Mouse (Mus musculus) layer of hippocampus, adult 9-10 months (tissue): Measurements from ENCODE around the gene Pglyrp2.
A peak's percentile ranks its signal among the peaks of the same experiment; 100 is the strongest.

ENCODE experiments used
- DNase-seq: peaks from one replicate; pipeline ENCODE4 v3.0.0; 2022; ENCODE audit warnings: low spot score

Gene Pglyrp2

DNA sequence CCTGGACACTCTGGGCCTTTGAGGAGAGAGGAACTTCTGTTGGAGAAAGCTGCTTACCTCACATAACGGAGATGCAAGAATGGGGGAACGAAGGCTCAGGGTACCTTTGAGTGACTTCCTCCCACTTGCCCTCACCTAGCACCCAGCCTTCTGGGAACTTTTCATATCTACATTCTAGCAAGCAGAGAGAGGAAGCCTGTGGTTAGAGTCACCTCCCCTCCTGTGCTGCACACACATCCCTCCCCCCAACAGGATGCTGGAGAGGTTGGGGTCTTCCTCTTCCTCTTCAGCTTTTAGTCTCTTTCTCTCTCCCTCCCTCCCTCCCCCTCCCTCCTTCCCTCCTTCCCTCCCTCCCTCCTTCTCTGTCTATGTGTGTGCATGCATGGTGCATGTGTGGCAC is at the start of gene Pglyrp2:
Gene Pglyrp2 (minus strand): TSS at position 134 of the 400 bp plus-strand sequence.
- no peak for DNase-seq

DNA sequence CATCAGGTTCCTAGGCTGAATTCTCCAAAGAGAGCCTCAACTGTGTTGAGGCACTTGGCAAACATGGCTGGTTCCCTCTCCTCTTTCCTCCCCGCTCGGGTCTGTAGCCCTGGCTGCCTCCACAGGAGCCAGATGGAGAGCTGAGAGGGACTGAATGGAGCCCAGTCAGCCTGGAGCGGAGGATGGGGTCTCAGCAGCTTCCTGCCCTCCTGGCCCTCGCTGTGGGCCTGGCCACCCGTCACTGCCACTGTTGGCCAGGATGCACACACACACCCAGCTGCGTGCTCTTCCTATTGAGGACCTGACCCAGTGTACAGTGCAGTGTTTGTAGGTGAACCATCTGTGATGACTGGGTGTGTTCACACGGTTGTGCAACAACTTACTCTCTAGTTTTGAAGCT is 48.2 kb upstream of the Pglyrp2 start:
- no peak for DNase-seq

DNA sequence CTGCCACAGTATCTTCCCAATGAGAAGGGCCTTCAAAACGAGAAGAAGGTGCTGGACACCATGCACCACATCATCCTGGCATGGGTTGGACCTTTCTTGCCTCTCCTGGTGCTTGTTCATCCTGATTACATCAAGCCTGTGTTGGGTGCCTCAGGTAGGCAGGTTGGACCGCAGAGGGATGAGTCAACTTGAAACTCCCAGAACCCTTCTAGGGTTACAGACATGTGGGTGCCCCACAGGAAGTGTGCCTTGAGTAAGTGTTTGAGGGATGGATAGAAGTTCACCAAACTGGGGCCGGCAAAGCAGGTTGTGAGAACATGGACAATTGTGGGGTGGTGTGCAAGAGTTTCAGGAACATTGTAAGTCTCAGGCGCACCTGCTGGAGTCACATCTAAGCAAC is 46.8 kb upstream of the Pglyrp2 start:
- DNase-seq, result no peak

- DNase-seq, result no peak
Measured at GRCm38 (mm10) chr17:32468494-32468893, 44.5 kb upstream of the Pglyrp2 start.

- no peak for DNase-seq
Measured at GRCm38 (mm10) chr17:32454997-32455396, 31.0 kb upstream of the Pglyrp2 start.

GRCm38 (mm10) chr17:32454188-32454587 is 30.2 kb upstream of the Pglyrp2 start:
- no peak for DNase-seq

GRCm38 (mm10) chr17:32452482-32452881 is 28.5 kb upstream of the Pglyrp2 start, which contains the start of gene Cyp4f39:
Cyp4f39 (plus strand) TSS chr17:32452723.
- DNase-seq, result no peak

GRCm38 (mm10) chr17:32450844-32451537 is 27.0 kb upstream of the Pglyrp2 start:
- DNase-seq, result no peak

DNA sequence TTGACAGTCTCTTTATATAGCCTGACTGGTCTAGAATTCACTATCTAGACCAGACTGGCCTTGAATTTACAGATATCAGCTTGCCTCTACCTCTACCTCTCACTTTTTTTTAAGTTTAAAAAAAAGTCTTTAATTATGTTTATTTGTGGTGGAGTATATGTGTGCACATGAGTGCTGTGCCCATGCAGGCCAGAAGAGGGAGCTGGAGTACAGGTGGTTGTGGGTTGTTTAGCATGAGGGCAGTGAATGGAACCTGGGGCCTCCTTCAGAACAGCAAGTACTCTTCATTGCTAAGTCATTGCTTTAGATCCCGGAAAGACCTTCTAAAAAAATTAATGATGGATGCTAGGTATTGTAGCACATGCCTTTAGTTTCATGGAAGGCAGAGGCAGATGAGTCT is 25.1 kb upstream of the Pglyrp2 start:
- DNase-seq, result no peak

DNA sequence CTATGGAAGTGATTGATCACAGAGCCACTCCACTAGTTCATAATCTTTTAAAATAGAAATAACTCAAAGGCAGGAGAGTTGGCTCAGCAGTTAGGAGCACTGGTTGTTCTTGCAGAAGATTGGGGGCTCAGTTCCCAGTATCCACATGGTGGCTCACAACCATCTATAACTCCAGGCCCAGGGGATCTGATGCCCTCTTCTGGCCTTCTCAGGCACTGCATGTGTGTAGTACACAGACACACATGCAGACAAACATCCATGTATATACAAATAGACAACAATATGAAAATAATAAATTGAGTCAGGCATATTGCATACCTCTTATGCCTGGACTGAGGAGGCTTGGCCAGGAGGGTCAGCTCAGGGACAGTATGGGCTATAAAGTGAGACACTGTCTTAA is 23.2 kb upstream of the Pglyrp2 start:
- no peak for DNase-seq

GRCm38 (mm10) chr17:32445016-32445415 is 21.0 kb upstream of the Pglyrp2 start:
- DNase-seq, result no peak

DNA sequence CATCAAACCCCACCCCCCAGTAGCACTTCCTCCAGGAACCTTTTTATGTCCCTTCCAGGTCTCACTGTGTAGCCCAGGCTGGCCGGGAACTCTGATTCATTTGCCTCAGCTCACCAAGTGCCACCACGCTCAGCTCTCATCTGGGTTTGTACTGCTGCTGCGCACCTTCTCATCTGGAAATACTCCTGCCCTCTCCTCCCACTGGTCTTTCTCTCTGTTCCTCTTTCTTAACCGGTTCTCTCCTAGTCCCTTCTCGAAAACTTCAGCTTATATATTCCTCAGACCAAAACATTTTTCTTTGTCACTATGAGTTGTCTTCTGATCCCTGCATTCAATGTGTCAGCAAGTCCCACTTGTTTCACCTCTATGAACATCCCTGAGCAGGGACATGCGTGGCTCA is 19.3 kb upstream of the Pglyrp2 start:
- DNase-seq, result no peak

DNA sequence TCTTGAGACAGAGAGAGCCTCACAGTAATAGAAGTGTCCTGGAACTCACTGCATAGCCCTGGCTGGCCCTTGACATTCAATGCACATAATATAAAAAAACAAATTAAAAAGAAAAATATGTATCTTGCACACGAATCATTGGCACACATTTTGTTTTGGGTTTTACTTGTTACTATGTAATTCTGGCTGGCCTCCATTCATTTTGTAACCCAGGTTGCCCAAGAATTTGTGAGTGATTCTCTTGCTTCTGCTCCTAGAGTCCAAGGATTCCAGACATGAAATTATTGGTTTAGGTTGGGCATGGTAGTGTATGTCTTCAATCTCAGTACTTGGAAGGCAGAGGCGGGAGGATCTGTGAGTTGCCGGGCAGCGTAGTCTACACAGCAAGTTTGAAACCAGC is 13.1 kb upstream of the Pglyrp2 start:
- no peak for DNase-seq

DNA sequence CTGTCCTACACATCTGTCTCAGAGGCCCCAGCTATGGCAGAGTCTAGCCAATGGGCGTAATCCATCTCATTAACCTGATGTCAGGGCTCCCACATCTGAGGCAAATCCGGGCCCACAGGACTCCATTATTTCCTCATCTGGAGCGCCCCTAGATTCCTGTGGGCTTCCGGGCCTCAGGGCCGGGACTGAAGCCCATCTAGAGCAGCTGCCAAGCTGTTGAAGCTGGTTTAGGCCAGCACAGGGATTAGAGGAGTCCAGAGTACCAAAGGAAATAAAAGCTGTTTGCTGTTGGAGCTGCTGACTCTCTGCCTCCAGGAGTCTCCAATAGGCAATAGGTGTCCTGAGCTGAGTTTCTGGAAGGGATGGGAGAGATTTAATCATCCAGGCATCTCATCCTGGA is 11.2 kb upstream of the Pglyrp2 start:
- no peak for DNase-seq

GRCm38 (mm10) chr17:32434324-32434723 is 10.4 kb upstream of the Pglyrp2 start:
- DNase-seq, result no peak

DNA sequence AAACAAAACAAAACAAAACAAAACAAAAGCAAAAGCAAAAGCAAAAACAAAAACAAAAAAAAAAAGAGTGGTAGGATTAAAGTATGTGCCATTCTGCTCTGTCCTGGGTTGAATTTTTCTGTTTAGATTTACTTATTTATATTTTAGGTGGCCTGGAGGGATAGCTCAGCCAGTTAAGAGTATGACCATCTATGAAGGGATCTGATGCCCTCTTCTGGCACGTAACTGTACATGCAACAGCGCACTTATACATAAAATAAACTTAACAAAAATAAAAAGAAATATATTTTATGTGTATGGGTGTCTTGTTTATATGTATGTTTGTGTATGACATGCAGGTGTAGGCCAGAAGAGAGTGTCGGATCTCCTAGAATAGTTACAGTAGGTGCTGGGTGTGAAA is 8.0 kb upstream of the Pglyrp2 start:
- DNase-seq, result peak; percentile 0

DNA sequence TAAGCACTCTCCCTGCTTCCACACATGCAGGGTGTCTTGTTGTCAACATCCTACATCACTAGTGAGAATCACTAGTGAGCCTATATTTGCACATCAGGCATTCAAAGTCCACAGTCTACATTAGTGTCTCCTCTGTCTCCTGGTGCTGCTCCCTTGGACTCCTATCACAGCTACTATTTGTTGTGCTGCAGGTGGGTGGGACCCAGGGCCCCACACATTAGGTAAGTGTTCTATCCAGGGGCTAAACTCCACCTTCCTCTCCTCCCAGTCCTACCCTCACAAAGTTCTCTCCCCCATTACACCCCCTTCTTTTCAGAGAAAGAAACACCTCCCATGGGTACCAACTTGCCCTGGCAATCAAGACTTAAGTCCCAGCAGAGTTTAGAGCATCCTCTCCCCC is 2.6 kb upstream of the Pglyrp2 start:
- DNase-seq, result no peak

- no peak for DNase-seq
Measured at GRCm38 (mm10) chr17:32420781-32421180, 3.2 kb downstream of the Pglyrp2 start.

DNA sequence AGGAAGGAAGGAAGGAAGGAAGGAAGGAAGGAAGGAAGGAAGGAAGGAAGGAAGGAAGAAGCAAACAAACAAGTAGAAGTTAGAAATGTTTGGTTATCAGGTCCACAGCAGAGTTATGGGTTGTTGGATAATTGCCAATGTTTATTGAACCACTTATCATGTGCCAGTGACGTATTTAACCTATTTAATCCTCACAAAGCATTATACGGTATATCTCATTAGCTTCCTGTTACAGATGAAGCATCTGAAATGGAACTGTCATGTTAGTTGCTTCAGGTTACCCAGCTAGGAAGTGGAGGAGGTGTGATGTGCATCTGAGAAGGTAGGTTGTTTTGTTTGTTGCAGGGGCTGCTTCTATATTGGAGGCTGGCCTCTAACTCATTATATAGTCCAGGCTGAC is 4.0 kb downstream of the Pglyrp2 start:
- DNase-seq, result no peak

DNA sequence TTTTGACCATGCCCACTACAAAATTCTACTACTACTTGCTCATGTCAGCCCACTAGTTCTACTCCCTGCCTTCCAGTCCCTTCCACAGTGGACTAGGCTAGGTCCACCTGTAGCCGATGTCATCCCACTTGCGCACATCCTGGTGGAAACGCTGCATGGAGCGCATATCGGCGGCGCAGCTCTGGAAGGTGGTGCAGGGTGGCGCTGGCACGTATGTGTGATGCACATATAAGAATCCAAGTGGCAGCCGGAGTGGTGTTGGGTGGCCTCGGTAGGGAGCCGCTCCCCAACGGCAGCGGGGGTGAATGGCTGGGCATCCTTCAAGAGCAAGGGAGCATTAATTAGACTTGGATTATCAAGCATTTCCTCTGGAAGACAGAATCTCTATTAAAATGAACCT is 7.2 kb downstream of the Pglyrp2 start:
- DNase-seq, result no peak

DNA sequence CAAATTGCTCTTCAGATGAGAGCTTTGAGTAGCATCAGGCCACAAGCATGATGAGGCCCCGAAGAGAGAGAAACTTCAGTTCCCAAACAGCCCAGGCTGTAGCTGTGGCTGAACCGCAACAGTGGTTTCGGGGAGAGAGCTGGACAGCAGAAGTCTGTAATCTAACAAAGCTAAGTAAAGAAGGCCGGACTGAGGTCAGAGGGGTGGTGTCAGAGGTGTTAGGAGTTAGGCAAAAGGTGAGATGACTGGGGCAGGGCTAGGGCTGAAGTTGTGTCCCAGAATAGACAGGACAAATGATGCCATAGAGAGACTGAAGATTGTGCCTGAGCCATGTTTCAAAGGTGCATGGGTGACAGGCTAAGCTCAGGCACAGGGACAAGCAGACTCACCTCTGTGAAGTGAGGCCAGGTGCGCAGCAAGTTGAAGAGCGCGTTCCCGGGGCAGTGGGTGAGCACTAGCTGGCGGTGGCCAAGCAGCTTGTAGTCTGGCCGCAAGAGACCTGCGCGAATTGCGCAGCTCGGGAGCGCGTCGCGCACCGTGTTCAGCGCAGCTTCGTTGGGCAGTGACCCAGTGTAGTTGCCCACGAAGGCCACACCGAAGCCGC is 8.4 kb downstream of the Pglyrp2 start:
- DNase-seq, result no peak

DNA sequence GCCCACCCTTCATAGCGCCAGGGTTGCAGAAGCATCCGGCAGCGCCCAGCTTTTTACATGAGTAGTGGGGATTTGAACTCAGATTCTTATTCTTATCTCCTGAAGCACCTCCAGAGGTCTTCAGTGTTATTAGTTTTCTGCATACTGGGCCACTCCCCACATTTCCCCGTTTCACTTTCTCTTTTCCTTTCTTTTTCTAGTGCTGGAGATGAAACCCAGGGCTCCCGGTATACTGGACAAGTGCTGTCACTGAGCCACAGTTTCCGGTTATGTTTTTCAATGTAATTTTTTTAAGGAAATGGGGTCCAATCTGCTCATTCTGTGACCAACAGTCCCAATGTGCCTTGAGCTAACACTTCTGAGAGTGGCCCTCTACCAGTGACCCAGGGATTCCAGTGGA is 12.1 kb downstream of the Pglyrp2 start:
- DNase-seq, result no peak

GRCm38 (mm10) chr17:32403417-32403816 is 20.6 kb downstream of the Pglyrp2 start, which contains the start of gene Rasal3:
Rasal3 (minus strand) TSS chr17:32403583.
- no peak for DNase-seq

GRCm38 (mm10) chr17:32402779-32403157 is 21.2 kb downstream of the Pglyrp2 start:
- DNase-seq, result no peak
